Mouse (Mus musculus): ENCODE measurements at regions not wholly inside any gene's neighbourhood (a gene's known extent, or its start where the extent isn't known, plus 50 kb on each side); places are given as distances from the start of the nearest gene placed in this dataset.

DNA sequence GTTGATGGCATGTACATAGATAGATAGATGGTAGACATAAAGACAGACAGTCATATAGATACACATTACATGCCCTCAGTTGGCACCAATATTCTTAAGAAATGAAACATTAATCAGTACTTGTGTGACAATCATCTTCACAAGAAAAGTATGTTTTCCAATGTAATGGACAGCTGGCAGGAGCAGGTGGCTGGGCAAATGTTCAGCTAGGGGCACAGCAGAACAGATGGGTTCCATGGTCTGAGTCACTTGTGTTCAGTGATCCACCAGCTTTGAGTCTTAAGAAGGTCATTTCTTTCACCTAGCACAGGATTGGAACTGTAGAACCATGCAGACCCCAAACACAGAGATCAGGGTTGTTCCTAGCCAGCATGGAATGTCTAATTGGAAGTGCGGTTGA, 2631.2 kb upstream of the 5930422O12Rik start:
- Histone ChIP-seq H3K27me3 (ENCODE audit: low read depth, poor library complexity, severe bottlenecking) (no peaks in the 10 kb centered on the region), H3K4me3 (no peak overlapping the region), H3K9me3 (replicated peaks) (no peaks in the 10 kb centered on the region), H3K27ac (no peak overlapping the region), H3K36me3 (no peaks in the 10 kb centered on the region), H3K4me1 (no peaks in the 10 kb centered on the region)
- no peak for DNase-seq (ENCODE audit: low spot score)
- 94% methylated on average over 1 of the region's 1 CpGs for WGBS

- DNase-seq (ENCODE audit: low spot score), result no peak
- 93% methylated on average over 5 of the region's 5 CpGs for WGBS
These were observed 2611.5 kb upstream of the 5930422O12Rik start for GRCm38 (mm10) chr8:30817028-30817427.

GRCm38 (mm10) chr8:30822835-30823587, 2605.5 kb upstream of the 5930422O12Rik start:
- peak; percentile 36 for DNase-seq (ENCODE audit: low spot score)
- H3K36me3 ChIP-seq, result no peaks in the 10 kb centered on the region
- H3K27ac ChIP-seq, result no peak overlapping the region
- H3K27me3 ChIP-seq (ENCODE audit: low read depth, poor library complexity, severe bottlenecking), result no peaks in the 10 kb centered on the region
- H3K4me3 ChIP-seq, result no peak overlapping the region
- H3K9me3 ChIP-seq (replicated peaks), result no peaks in the 10 kb centered on the region
- peaks cover 28% of the 10 kb centered on the region for H3K4me1 ChIP-seq
- 58% methylated on average over 25 of the region's 25 CpGs for WGBS

More at GRCm38 (mm10) chr8:30817028-30817427, 2611.5 kb upstream of the 5930422O12Rik start:
- Histone ChIP-seq H3K36me3 (no peaks in the 10 kb centered on the region), H3K4me3 (no peak overlapping the region), H3K4me1 (peaks cover 11% of the 10 kb centered on the region), H3K27me3 (ENCODE audit: low read depth, poor library complexity, severe bottlenecking) (no peaks in the 10 kb centered on the region), H3K27ac (no peak overlapping the region), H3K9me3 (replicated peaks) (no peaks in the 10 kb centered on the region)

DNA sequence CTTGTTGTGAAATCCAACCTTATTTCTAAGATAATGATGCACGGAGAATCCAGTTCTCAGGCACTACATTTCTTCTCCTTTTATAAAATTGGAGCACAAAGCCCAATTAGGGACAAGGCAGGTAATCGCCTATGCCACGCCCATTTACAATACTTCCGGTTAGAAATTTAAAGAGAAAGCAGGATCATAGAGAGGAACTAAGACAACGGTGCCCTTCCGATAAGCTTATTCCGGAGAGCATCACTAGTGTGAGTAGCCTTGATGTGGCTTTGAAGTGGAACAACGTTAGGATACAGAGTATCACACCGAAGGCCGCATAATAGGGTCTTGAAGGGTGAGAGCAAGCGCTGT, 2604.9 kb upstream of the 5930422O12Rik start:
- Histone ChIP-seq H3K36me3 (no peaks in the 10 kb centered on the region), H3K9me3 (replicated peaks) (no peaks in the 10 kb centered on the region), H3K4me3 (no peak overlapping the region), H3K27ac (no peak overlapping the region), H3K27me3 (ENCODE audit: low read depth, poor library complexity, severe bottlenecking) (no peaks in the 10 kb centered on the region), H3K4me1 (peaks cover 28% of the 10 kb centered on the region)
- no peak for DNase-seq (ENCODE audit: low spot score)
- WGBS, result 89% methylated on average over 11 of the region's 11 CpGs

GRCm38 (mm10) chr8:30826021-30826420, 2602.5 kb upstream of the 5930422O12Rik start:
- Histone ChIP-seq H3K4me1 (peaks cover 30% of the 10 kb centered on the region), H3K36me3 (no peaks in the 10 kb centered on the region), H3K9me3 (replicated peaks) (no peaks in the 10 kb centered on the region), H3K27ac (no peak overlapping the region), H3K27me3 (ENCODE audit: low read depth, poor library complexity, severe bottlenecking) (no peaks in the 10 kb centered on the region), H3K4me3 (no peak overlapping the region)
- WGBS, result 89% methylated on average over 4 of the region's 4 CpGs
- DNase-seq (ENCODE audit: low spot score), result no peak

DNA sequence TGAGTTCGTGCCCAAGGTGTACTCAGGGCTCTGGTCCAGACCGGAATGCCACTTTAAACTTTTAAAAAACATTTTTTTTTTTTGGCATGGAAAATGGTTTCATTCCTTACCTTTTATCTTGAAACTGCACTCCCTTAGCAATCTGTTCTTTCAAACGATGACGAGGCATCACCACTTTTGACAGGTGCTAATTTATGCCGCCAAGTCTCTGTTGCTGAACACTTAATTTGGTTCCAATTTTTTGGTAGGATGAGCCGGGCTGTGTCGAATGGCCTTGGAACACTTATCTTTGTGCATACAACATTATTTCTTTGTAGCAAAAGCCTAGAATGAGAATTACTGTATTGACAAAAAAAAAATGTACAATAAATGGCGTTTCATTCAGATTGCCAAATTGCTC, 2590.5 kb upstream of the 5930422O12Rik start:
- no peaks in the 10 kb centered on the region for H3K36me3 ChIP-seq
- WGBS, result 92% methylated on average over 8 of the region's 8 CpGs
- no peaks in the 10 kb centered on the region for H3K9me3 ChIP-seq (replicated peaks)
- no peak overlapping the region for H3K4me3 ChIP-seq
- no peak for DNase-seq (ENCODE audit: low spot score)
- no peaks in the 10 kb centered on the region for H3K27me3 ChIP-seq (ENCODE audit: low read depth, poor library complexity, severe bottlenecking)
- H3K4me1 ChIP-seq, result no peaks in the 10 kb centered on the region
- H3K27ac ChIP-seq, result no peak overlapping the region

- 32% methylated on average over 8 of the region's 8 CpGs for WGBS
- Histone ChIP-seq H3K27ac (no peak overlapping the region), H3K4me1 (no peaks in the 10 kb centered on the region), H3K36me3 (no peaks in the 10 kb centered on the region), H3K27me3 (ENCODE audit: low read depth, poor library complexity, severe bottlenecking) (no peaks in the 10 kb centered on the region), H3K4me3 (no peak overlapping the region), H3K9me3 (replicated peaks) (no peaks in the 10 kb centered on the region)
- peak; percentile 90 for DNase-seq (ENCODE audit: low spot score)
These were observed 2588.4 kb upstream of the 5930422O12Rik start for GRCm38 (mm10) chr8:30840064-30840463.

GRCm38 (mm10) chr8:30863017-30863416, 2565.5 kb upstream of the 5930422O12Rik start:
- Histone ChIP-seq H3K9me3 (replicated peaks) (no peaks in the 10 kb centered on the region), H3K36me3 (no peaks in the 10 kb centered on the region), H3K4me1 (no peaks in the 10 kb centered on the region), H3K27me3 (ENCODE audit: low read depth, poor library complexity, severe bottlenecking) (no peaks in the 10 kb centered on the region), H3K27ac (no peak overlapping the region), H3K4me3 (no peak overlapping the region)
- 75% methylated on average over 4 of the region's 4 CpGs for WGBS
- no peak for DNase-seq (ENCODE audit: low spot score)

DNA sequence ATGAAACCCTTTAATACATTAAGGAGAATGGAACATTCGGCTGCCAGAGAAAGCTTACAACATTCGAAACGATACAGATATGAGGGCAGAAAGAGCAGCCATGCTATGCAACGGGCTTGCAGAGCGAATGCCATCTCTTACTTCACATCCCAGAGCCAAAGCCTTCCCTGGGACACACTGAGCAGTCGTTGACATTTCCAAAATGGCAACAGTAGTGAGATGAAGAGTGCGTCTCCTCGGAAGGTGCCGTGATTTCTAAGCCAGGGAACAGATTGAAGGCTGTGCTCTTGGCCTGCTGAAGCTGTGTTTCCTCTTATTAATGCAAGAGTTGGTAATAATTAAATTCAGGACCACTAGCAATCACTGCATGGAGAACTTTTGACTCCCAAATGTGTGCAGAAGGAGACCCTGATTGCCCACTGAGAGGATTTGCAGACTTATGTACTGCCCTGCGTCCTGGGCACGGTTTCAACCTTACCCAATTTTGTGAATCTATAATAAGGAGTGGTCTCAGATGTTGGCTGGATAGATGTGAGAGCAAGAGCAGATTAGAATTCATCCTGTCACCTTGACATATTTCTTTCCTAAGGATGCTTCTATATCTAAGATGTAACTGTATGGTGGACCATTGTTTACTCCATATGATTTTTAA, 2522.3 kb upstream of the 5930422O12Rik start:
- no peaks in the 10 kb centered on the region for H3K36me3 ChIP-seq
- 93% methylated on average over 11 of the region's 11 CpGs for WGBS

DNA sequence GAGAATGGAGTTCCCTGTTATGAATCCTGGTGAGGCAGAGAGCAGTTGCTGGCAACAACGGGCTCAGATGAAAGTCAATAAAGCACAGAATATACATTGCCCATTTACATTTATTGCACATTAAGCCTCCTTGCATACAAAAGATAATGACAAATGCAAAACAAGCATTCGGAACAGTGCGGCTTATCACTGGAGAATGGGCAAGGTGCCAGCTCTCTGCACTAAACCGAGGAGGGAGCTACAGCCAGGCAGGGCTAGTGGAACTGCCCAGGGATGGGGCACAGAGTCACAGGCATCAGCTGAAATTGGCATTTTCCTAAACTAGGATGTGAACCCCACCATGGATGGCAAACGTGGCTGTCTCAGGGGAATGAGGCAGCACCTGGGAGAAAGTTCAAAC, 2514.8 kb upstream of the 5930422O12Rik start:
- 92% methylated on average over 5 of the region's 5 CpGs for WGBS
- Histone ChIP-seq H3K4me3 (no peak overlapping the region), H3K9me3 (replicated peaks) (no peaks in the 10 kb centered on the region), H3K36me3 (no peaks in the 10 kb centered on the region), H3K27ac (no peak overlapping the region), H3K4me1 (peaks cover 16% of the 10 kb centered on the region), H3K27me3 (ENCODE audit: low read depth, poor library complexity, severe bottlenecking) (peaks cover 6% of the 10 kb centered on the region; the same call in 1 of the 2 replicates)
- DNase-seq (ENCODE audit: low spot score), result no peak

More for the DNA sequence above, 2522.3 kb upstream of the 5930422O12Rik start:
- H3K27me3 ChIP-seq (ENCODE audit: low read depth, poor library complexity, severe bottlenecking), result no peaks in the 10 kb centered on the region
- no peak overlapping the region for H3K27ac ChIP-seq
- no peak for DNase-seq (ENCODE audit: low spot score)
- H3K4me3 ChIP-seq, result no peak overlapping the region
- H3K9me3 ChIP-seq (replicated peaks), result no peaks in the 10 kb centered on the region
- no peaks in the 10 kb centered on the region for H3K4me1 ChIP-seq

- WGBS, result 76% methylated on average over 7 of the region's 7 CpGs
- H3K27me3 ChIP-seq (ENCODE audit: low read depth, poor library complexity, severe bottlenecking), result peaks cover 6% of the 10 kb centered on the region; the same call in 1 of the 2 replicates
- peaks cover 16% of the 10 kb centered on the region for H3K4me1 ChIP-seq
- no peaks in the 10 kb centered on the region for H3K9me3 ChIP-seq (replicated peaks)
- DNase-seq (ENCODE audit: low spot score), result no peak
- no peak overlapping the region for H3K4me3 ChIP-seq
- H3K36me3 ChIP-seq, result no peaks in the 10 kb centered on the region
- H3K27ac ChIP-seq, result no peak overlapping the region
These were observed 2513.4 kb upstream of the 5930422O12Rik start for GRCm38 (mm10) chr8:30915127-30915526.

DNA sequence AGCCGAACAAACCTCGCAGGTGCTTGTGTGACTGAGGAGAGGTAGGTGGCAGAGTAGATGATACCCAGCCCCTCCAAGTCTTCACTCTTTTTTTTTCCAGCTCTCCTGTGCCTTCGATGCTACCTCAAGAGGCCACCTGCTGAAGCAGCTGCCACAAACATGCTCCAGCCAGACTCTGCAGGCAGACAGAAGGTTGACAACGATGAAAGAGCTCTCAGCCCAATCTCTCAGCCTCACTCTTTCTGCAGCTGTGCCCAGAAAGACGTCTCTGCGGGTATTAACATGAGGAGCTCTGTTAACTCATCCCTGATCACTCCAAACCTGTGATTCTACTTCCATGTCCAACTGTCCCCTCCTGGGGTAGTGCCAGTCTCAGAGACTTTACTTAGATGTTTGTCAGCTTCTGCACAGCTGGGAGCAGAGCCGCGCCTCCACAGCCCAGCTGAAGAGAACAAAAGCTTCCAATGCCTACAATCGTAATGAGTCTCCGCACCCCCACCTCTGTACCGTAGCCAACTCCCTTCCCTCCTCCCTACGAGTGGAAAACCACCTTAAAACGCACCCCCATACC, 2512.8 kb upstream of the 5930422O12Rik start:
- no peaks in the 10 kb centered on the region for H3K9me3 ChIP-seq (replicated peaks)
- no peaks in the 10 kb centered on the region for H3K36me3 ChIP-seq
- peaks cover 6% of the 10 kb centered on the region; the same call in 1 of the 2 replicates for H3K27me3 ChIP-seq (ENCODE audit: low read depth, poor library complexity, severe bottlenecking)
- 12% methylated on average over 13 of the region's 13 CpGs for WGBS
- peaks cover 16% of the 10 kb centered on the region for H3K4me1 ChIP-seq
- no peak for DNase-seq (ENCODE audit: low spot score)
- peak overlapping the region; percentile 82 for H3K27ac ChIP-seq
- peak overlapping the region; percentile 52 for H3K4me3 ChIP-seq

DNA sequence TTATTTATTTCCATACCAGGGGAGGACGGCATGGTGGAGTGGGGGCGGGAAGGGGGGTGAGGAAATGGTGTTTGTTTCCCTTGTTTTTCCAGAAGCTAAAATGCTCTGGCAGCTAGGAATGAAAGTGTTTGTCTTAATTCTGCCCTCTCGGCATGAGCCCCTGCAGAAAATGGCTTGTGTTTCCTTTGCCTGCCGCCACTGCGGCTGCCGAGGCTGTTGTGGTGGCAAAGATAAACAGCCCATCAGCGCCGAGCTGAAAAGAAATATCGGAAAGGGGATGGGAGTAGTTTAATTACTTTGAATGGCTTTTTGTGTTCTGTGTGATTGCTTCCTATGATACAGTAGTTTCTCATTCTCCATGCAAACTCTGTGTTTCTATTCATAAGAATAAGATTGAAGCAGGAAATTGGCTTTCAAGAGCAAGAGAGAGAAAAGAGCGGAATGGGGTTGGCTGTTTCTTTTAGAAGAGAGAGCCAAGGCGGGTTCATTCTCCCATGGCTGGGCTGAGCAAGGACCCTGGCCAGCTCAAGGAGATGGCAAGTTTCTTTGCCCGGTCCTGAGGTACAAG, 2512.2 kb upstream of the 5930422O12Rik start:
- WGBS, result 11% methylated on average over 12 of the region's 12 CpGs
- no peaks in the 10 kb centered on the region for H3K36me3 ChIP-seq
- peak; percentile 43 for DNase-seq (ENCODE audit: low spot score)
- peak overlapping the region; percentile 52 for H3K4me3 ChIP-seq
- peaks cover 21% of the 10 kb centered on the region for H3K4me1 ChIP-seq
- peaks cover 6% of the 10 kb centered on the region; the same call in 1 of the 2 replicates for H3K27me3 ChIP-seq (ENCODE audit: low read depth, poor library complexity, severe bottlenecking)
- H3K27ac ChIP-seq, result peak overlapping the region; percentile 82
- H3K9me3 ChIP-seq (replicated peaks), result no peaks in the 10 kb centered on the region
